11 mouse cellular contexts compared by ENCODE assay signal in the genomic region with DNA sequence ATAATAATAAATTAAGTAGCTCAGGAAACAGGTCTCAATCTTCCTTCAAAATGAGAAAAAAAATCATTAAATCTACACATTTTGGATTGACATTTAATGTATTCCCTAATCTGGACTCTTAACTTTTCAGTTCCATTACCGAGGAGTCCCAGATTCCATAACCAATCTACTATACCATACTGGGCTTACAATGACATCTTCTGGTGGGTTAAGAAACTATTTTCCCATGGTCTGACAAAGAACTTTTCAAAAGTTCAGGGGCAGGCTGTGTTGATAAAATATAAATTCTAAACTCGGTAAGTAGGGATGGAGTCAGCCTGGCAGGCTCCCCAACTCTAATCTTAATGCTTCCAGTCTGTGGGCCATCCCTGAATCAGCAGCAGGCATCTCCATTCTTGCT. TPM values are rescaled to one million over a fixed set of nuclear protein-coding genes. Genes with fewer than 3 reads are reported as not detected.
A peak's percentile ranks its signal among the peaks of the same experiment; 100 is the strongest.
DNase-seq lines count a peak whose midpoint lies in the region; ATAC-seq and TF ChIP-seq lines count a peak whose summit lies in the region.
"Had no signal": no experiment of that assay in that cellular context is flagged by ENCODE, and none has a peak within 500 bp of the region (broad histone marks: within the 10 kb centered on the region; RNA-seq: fewer than 3 reads in every experiment).

No protein-coding gene starts in this region.

- no peak overlapping the region for H3K4me3 ChIP-seq in forebrain, embryonic 12.5 days (replicated peaks)
- H3K4me3 ChIP-seq in forebrain, embryonic 14.5 days (ENCODE audit: low read depth, low read length) = no peak overlapping the region
- H3K4me3 ChIP-seq in lung, embryonic 16.5 days (ENCODE audit: low read length) = no peak overlapping the region; the same call in 1 of the 2 replicates
- H3K4me3 ChIP-seq in bone marrow, adult 2 months (replicated peaks; ENCODE audit: control insufficient read depth, low read depth, low read length) = peak overlapping the region; percentile 34
- H3K4me3 ChIP-seq in liver, embryonic 16.5 days (ENCODE audit: low read depth, low read length) = peak overlapping the region; percentile 84

- H3K9me3 ChIP-seq in forebrain, embryonic 12.5 days = no peaks in the 10 kb centered on the region
- H3K9me3 ChIP-seq in forebrain, embryonic 14.5 days (replicated peaks; ENCODE audit: control insufficient read depth, low read length) = no peaks in the 10 kb centered on the region
- H3K9me3 ChIP-seq in lung, embryonic 16.5 days (ENCODE audit: control insufficient read depth, low read length) = no peaks in the 10 kb centered on the region
- no peaks in the 10 kb centered on the region for H3K9me3 ChIP-seq in liver, embryonic 16.5 days (replicated peaks; ENCODE audit: control insufficient read depth, low read length)

- no peak for TF ChIP-seq CTCF in bone marrow, adult 2 months (IDR thresholded peaks at IDR 0.05; ENCODE audit: control insufficient read depth, insufficient read depth, low read length)

- no peak for DNase-seq in forebrain, embryonic 14.5 days (ENCODE audit: low spot score)
- DNase-seq in lung, postnatal 10 days = no peak
- DNase-seq in yolk sac, embryonic 10.5 days (ENCODE audit: low spot score) = no peak
- no peak for DNase-seq in adrenal gland, postnatal 4 days (ENCODE audit: low spot score in 2 of 2)
- DNase-seq: kidney, postnatal 10 days; right cerebral cortex, postnatal 4 days had no signal

- H3K36me3 ChIP-seq in forebrain, embryonic 12.5 days (replicated peaks) = peaks cover under 1% of the 10 kb centered on the region
- peaks cover under 1% of the 10 kb centered on the region; the same call in 1 of the 2 replicates for H3K36me3 ChIP-seq in forebrain, embryonic 14.5 days (ENCODE audit: control insufficient read depth, insufficient read depth, low read length)
- H3K36me3 ChIP-seq in lung, embryonic 16.5 days (ENCODE audit: control insufficient read depth, insufficient read depth, low read length) = no peaks in the 10 kb centered on the region
- no peaks in the 10 kb centered on the region for H3K36me3 ChIP-seq in liver, embryonic 16.5 days (ENCODE audit: control insufficient read depth, insufficient read depth)

- no peak overlapping the region for H3K9ac ChIP-seq in forebrain, embryonic 12.5 days
- no peak overlapping the region for H3K9ac ChIP-seq in forebrain, embryonic 14.5 days (ENCODE audit: low read length)
- 0 out of 2 replicates have a peak overlapping the region, but pooled peaks have one; percentile 5 for H3K9ac ChIP-seq in lung, embryonic 16.5 days (ENCODE audit: low read length)
- H3K9ac ChIP-seq in liver, embryonic 16.5 days (ENCODE audit: low read depth, low read length) = peak overlapping the region; percentile 78

- no peak overlapping the region for H3K27ac ChIP-seq in forebrain, embryonic 12.5 days
- H3K27ac ChIP-seq in forebrain, embryonic 14.5 days (ENCODE audit: low read depth, low read length) = no peak overlapping the region
- no peak overlapping the region for H3K27ac ChIP-seq in lung, embryonic 16.5 days (ENCODE audit: low read length)
- H3K27ac ChIP-seq in bone marrow, adult 2 months (ENCODE audit: control insufficient read depth, insufficient read depth, low read depth, low read length, poor library complexity) = no peak overlapping the region
- H3K27ac ChIP-seq in liver, embryonic 16.5 days (ENCODE audit: low read length) = no peak overlapping the region

- peak overlapping the region; percentile 72 for H3K4me2 ChIP-seq in forebrain, embryonic 12.5 days
- no peak overlapping the region for H3K4me2 ChIP-seq in forebrain, embryonic 14.5 days (ENCODE audit: low read length)
- peak overlapping the region; percentile 84 for H3K4me2 ChIP-seq in lung, embryonic 16.5 days (ENCODE audit: low read depth, low read length)
- H3K4me2 ChIP-seq in liver, embryonic 16.5 days (ENCODE audit: low read depth, low read length) = peak overlapping the region; percentile 84

- 38% methylated on average over 2 of the region's 2 CpGs for WGBS in forebrain, embryonic 12.5 days
- WGBS in forebrain, embryonic 14.5 days = 39% methylated on average over 2 of the region's 2 CpGs
- 33% methylated on average over 2 of the region's 2 CpGs for WGBS in lung, embryonic 16.5 days
- WGBS in bone marrow, adult 2 months = 51% methylated on average over 2 of the region's 2 CpGs
- 39% methylated on average over 2 of the region's 2 CpGs for WGBS in liver, embryonic 16.5 days (ENCODE audit: insufficient replicate concordance)

- H3K27me3 ChIP-seq in forebrain, embryonic 12.5 days = no peaks in the 10 kb centered on the region
- no peaks in the 10 kb centered on the region for H3K27me3 ChIP-seq in forebrain, embryonic 14.5 days (replicated peaks; ENCODE audit: control insufficient read depth, insufficient read depth, low read length)
- H3K27me3 ChIP-seq in lung, embryonic 16.5 days (ENCODE audit: control insufficient read depth, insufficient read depth, low read depth, low read length) = no peaks in the 10 kb centered on the region
- H3K27me3 ChIP-seq in liver, embryonic 16.5 days (ENCODE audit: control insufficient read depth, insufficient read depth, low read depth, low read length) = no peaks in the 10 kb centered on the region

- peaks cover 18% of the 10 kb centered on the region for H3K4me1 ChIP-seq in forebrain, embryonic 12.5 days
- H3K4me1 ChIP-seq in forebrain, embryonic 14.5 days (ENCODE audit: control insufficient read depth, insufficient read depth, low read length) = peaks cover 3% of the 10 kb centered on the region; the same call in 1 of the 2 replicates
- peaks cover 10% of the 10 kb centered on the region for H3K4me1 ChIP-seq in lung, embryonic 16.5 days (replicated peaks; ENCODE audit: control insufficient read depth, insufficient read depth, low read length)
- no peaks in the 10 kb centered on the region; the same call in none of the 2 replicates for H3K4me1 ChIP-seq in bone marrow, adult 2 months (ENCODE audit: control insufficient read depth, insufficient read depth, low read length)
- peaks cover 13% of the 10 kb centered on the region for H3K4me1 ChIP-seq in liver, embryonic 16.5 days (ENCODE audit: control insufficient read depth, low read depth, low read length)

- TF ChIP-seq POLR2A in bone marrow, adult 2 months (IDR thresholded peaks at IDR 0.05; ENCODE audit: borderline replicate concordance, control insufficient read depth, low read depth, low read length) = no peak

- ATAC-seq in forebrain, embryonic 12.5 days (ENCODE audit: low FRiP score) = no peak
- no peak for ATAC-seq in forebrain, embryonic 14.5 days
- ATAC-seq in lung, embryonic 16.5 days (ENCODE audit: low read depth) = no peak
- ATAC-seq in liver, embryonic 16.5 days (ENCODE audit: low read depth) = no peak

RNA-seq across cellular contexts. Expression of gene Cenpp, which starts 1.4 kb away (rescaled TPM):
- polyA plus RNA-seq in forebrain, embryonic 12.5 days (2016; fragmentation: Nextera tagmentation; extraction: Ambion mirVana) = 30.7 and 33.3 TPM in 2 replicates
- 17.0 and 20.0 TPM in 2 replicates for polyA plus RNA-seq in forebrain, embryonic 14.5 days (2014; fragmentation: Nextera tagmentation; extraction: Ambion mirVana)
- polyA plus RNA-seq in lung, embryonic 16.5 days (2015; fragmentation: Nextera tagmentation; extraction: Ambion mirVana) = 33.0 and 33.2 TPM in 2 replicates
- 8.5 and 9.9 TPM in 2 replicates for polyA plus RNA-seq in bone marrow, adult 2 months (2011; ENCODE audit: insufficient read depth, insufficient read length, low replicate concordance, missing spikeins)
- polyA plus RNA-seq in liver, embryonic 16.5 days (2015; fragmentation: Nextera tagmentation; extraction: Ambion mirVana) = 18.2 and 21.0 TPM in 2 replicates
- total RNA-seq in adrenal gland, postnatal 4 days (2021) = 1 to 10 TPM; 8.8 to 9.8 TPM

RNA-seq across cellular contexts. Expression of gene Nol8, which starts 1.7 kb away (rescaled TPM):
- polyA plus RNA-seq in forebrain, embryonic 12.5 days (2016; fragmentation: Nextera tagmentation; extraction: Ambion mirVana) = 26.3 and 27.4 TPM in 2 replicates
- 22.4 and 23.6 TPM in 2 replicates for polyA plus RNA-seq in forebrain, embryonic 14.5 days (2014; fragmentation: Nextera tagmentation; extraction: Ambion mirVana)
- 14.7 and 15.2 TPM in 2 replicates for polyA plus RNA-seq in lung, embryonic 16.5 days (2015; fragmentation: Nextera tagmentation; extraction: Ambion mirVana)
- polyA plus RNA-seq in bone marrow, adult 2 months (2011; ENCODE audit: insufficient read depth, insufficient read length, low replicate concordance, missing spikeins) = 5.2 and 9.2 TPM in 2 replicates
- 5.4 and 5.5 TPM in 2 replicates for polyA plus RNA-seq in liver, embryonic 16.5 days (2015; fragmentation: Nextera tagmentation; extraction: Ambion mirVana)
- 10 to 100 TPM; 16.4 to 18.6 TPM for total RNA-seq in adrenal gland, postnatal 4 days (2021)

RNA-seq across cellular contexts. Expression of gene Iars, which starts 30.8 kb away (rescaled TPM):
- 96.2 and 102 TPM in 2 replicates for polyA plus RNA-seq in forebrain, embryonic 12.5 days (2016; fragmentation: Nextera tagmentation; extraction: Ambion mirVana)
- 48.8 and 56.8 TPM in 2 replicates for polyA plus RNA-seq in forebrain, embryonic 14.5 days (2014; fragmentation: Nextera tagmentation; extraction: Ambion mirVana)
- 53.7 and 55.1 TPM in 2 replicates for polyA plus RNA-seq in lung, embryonic 16.5 days (2015; fragmentation: Nextera tagmentation; extraction: Ambion mirVana)
- 18.9 and 27.5 TPM in 2 replicates for polyA plus RNA-seq in bone marrow, adult 2 months (2011; ENCODE audit: insufficient read depth, insufficient read length, low replicate concordance, missing spikeins)
- 48.3 and 50.2 TPM in 2 replicates for polyA plus RNA-seq in liver, embryonic 16.5 days (2015; fragmentation: Nextera tagmentation; extraction: Ambion mirVana)
- total RNA-seq in adrenal gland, postnatal 4 days (2021) = 10 to 100 TPM; 65.1 to 82.4 TPM

RNA-seq across cellular contexts. Expression of gene Ogn, which starts 43.3 kb away (rescaled TPM):
- polyA plus RNA-seq in forebrain, embryonic 12.5 days (2016; fragmentation: Nextera tagmentation; extraction: Ambion mirVana) = 10.6 and 13.9 TPM in 2 replicates
- 10.8 and 16.5 TPM in 2 replicates for polyA plus RNA-seq in forebrain, embryonic 14.5 days (2014; fragmentation: Nextera tagmentation; extraction: Ambion mirVana)
- 131 and 132 TPM in 2 replicates for polyA plus RNA-seq in lung, embryonic 16.5 days (2015; fragmentation: Nextera tagmentation; extraction: Ambion mirVana)
- polyA plus RNA-seq in bone marrow, adult 2 months (2011; ENCODE audit: insufficient read depth, insufficient read length, low replicate concordance, missing spikeins) = 2.9 and 6.4 TPM in 2 replicates
- polyA plus RNA-seq in liver, embryonic 16.5 days (2015; fragmentation: Nextera tagmentation; extraction: Ambion mirVana) = 2.5 and 4.1 TPM in 2 replicates
- 10 to 100 TPM; 54.9 to 57.2 TPM for total RNA-seq in adrenal gland, postnatal 4 days (2021)
- total RNA-seq: megakaryocyte-erythroid progenitor cell, adult 5-6 weeks had no signal

Comparison
In these comparisons a context has a peak if more than half of its experiments do, and no peak if none do; other contexts are left out.
1. H3K4me3 ChIP-seq: peak in bone marrow, adult 2 months (single experiment) and liver, embryonic 16.5 days (single experiment); none in forebrain, embryonic 12.5 days (single experiment), forebrain, embryonic 14.5 days (single experiment) and lung, embryonic 16.5 days (single experiment).
2. H3K9ac ChIP-seq: peak in lung, embryonic 16.5 days (single experiment) and liver, embryonic 16.5 days (single experiment); none in forebrain, embryonic 12.5 days (single experiment) and forebrain, embryonic 14.5 days (single experiment).